Mouse (Mus musculus): ENCODE measurements at regions not wholly inside any gene's neighbourhood (a gene's known extent, or its start where the extent isn't known, plus 50 kb on each side); places are given as distances from the start of the nearest gene placed in this dataset.

DNA sequence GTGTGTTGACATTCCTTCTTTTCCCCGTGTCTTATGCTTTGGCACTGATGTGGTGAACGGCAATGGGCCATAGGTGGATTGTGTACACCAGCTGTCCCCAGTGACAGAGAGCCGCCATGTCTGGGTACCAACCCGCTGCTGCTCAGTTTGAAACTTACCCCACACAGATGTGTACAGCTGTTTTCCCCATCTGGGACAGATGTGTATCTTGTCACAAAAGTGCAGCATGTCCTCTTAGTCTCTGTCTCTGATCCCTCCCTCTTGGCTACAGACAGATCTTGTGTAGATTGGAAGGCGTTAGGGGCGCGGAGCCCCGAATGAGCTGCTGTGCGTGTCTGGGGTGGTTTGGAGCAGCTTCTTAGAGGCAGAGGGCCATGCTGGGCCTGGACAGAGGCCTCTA is 196.1 kb upstream of the Sulf2 start:
- no peak for DNase-seq

DNA sequence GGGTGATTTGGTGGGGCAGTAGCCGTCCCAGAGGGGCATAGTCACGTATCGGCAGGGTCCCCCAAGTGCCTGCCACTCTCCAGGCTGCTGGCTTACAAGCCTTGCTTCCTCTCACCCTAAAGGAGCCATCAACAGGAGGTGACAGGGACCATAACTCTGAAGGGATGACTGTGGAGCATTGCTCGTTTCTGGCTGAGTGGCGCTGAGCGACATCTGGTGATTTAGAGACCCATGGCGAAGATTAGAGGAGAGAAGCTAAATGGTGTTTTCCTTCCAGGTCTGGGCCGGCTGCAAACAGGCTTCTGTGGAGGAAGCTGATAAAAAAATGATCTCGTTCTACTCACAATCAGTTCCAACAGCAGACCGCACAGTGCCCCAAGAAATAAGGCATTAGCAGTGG is 193.2 kb upstream of the Sulf2 start:
- no peak for DNase-seq

DNA sequence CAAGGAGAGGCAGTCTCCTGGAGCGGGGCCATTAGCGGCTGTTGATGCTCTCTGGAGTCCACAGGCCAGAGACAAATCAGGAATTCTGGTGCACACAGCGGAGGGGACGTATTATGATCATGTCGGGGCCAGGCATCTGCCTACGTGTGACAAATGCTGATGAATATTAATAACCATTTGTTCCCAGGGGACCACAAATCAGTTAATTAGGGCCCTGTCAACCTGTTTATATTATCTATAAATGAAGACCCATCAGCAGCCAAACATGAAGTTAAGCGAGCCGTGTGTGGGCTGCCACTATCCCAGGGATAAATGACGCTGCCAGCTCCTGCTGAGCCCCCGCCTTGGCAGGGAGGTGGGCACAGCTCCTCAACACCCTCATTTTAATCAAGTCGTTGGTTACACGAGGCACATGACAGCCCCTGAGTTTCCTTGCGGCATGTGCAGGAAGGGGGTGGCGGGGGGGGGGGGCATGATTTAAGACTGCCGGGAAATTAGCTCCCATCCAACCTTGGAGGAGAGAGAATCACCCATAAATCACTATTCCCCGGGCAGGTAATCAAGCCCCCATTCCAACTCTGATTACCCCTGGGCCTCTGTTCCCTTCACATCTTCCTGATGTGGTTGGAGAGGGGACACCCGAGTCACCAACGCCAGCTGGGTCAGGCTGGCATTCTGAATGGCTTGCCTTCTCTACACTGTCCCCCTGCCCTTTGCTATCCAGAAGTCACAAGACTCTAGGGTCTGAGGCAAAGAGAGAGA is 191.1 kb upstream of the Sulf2 start:
- DNase-seq = no peak

DNA sequence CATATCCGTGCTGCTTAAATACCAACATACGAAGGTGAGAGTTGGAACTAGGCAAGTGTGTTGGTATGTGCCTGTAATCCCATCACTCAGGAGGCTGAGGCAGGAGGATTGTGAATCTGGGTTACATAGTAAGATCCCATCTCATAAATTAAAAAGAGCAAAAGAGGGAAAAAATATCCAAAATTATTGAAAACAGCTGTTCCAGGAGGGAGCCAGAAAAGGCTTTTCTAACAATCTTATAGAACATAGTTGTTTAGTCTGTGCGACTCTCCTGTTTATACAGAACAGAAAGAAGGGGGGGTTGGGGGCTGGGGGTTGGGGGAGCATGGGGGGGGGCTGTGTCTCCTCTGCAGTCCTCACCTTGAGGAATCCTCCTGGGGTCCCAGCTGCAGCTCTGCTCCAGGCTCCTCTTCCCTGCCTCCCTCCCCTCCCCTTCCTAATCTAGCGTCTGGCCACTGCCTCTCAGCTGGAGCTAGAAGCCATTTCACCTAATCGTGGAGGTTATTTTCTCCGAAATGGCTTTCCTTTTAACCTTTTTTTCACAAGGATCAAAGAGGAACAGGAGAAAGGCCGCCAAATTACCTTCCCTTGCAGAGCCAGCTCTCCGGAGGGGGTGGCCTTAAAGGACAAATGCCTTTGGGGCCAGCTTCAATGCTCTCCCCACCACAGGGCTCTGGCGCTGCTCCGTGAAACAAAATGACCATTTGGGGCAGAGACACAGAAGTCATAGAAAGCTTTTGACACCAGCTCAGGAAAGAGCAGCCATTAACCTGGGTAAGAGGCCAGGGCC is 188.3 kb upstream of the Sulf2 start:
- DNase-seq = no peak

DNA sequence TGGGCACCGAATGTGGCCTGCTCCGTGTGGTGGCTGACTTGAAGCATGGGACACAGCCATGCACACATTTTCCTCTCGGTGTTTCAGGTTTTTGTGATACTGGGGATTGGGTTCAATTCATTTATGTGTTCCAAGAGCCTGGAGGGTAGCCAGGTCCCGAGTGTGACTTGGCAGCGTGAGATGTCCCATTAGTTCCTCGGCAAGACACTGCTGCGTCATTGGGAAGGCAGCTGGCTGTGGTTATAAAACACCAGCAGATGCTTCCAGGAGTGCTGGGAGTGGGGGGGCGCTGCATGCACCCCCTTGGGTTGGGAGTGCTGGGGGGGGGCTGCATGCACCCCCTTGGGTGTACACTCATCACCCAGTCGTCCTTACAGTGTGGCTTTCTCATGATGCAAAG is 186.9 kb upstream of the Sulf2 start:
- DNase-seq = peak; percentile 48 to 59

DNA sequence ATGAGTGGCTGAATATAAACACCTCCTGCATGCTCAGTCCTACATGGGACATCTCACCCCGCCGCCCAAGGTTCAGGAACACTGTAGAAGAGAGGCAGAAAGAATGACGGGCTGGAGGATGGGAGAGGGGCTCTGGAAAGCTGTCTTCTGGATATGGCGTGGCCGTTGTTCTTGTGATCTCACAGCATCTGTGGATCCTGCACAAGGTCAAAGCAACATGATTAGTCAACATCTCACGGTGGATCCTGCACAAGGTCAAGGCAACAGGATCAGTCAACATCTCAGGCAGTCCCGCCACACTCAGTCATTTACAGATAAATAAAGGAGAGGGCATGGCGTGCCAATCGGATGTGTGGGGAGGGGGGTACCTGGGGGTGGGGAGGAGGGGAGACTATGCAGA is 184.7 kb upstream of the Sulf2 start:
- DNase-seq = no peak

DNA sequence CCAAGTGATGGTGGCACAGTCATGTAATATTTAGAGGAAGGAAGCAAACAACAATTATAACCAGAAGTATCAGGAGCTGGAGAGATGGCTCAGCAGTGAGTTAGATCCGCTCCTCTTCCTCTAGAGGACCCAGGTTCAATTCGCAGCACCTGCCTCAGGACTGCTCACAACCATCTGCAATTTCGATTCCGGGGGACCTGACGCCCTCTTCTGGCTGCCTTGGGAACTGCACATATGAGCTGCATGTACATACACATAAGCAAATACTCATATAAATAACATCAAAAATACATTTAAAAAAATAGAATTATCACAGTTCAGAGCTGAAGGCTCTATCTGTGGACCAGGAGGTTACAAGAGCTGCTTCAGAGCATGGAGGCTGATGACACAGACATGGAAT is 184.0 kb upstream of the Sulf2 start:
- DNase-seq = peak in 1 of 2 experiments; percentile 22

DNA sequence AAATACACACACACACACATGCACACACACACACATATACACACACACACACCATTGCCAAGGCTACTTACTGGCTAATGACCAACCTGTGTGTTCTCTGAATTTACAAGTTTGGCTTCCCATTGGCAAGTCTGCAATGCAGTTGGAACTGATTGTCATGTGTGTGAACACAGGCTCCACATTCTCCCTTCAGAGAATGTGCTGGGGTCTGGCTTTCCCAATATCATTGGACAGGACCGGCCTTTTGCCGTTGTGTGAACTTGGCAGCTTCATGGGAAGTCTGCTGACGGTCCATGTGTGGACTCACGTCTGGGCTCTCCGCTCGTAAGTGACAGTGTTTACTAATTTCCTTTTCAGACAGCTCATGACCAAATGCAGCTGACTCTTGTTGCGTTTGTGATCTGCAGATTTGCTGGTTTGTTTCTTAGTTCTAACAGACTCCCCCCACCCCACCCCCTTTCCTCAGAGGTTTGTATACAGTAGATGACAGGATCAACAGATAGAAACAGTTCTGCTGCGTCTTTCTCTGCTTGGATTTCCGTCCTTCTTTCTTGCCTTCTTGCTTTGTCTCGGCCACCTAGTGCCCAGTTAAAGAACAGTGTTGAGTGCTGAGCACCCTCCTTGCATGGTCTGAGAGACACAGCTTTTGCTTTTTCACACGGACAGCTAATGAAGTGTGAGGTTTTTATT is 183.1 kb upstream of the Sulf2 start:
- no peak for DNase-seq

DNA sequence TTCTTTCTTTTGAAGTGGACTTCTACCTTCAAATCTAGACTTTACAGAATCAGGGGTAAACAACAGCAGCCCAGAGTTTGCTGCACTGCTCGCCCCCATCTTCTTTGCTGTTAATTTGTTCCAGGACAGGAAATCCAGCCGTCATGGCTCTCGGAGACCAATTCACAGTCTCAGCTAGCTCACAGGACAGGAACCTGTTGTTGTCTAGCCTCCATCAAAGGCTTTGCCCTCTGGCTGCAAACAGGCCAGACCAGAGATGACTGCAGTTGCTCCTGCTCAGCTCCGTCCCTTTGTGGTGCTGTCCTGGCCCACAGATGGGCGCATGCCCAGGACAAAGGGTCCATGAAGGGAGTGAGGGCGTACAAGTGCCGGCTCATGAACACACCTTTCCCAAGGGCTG is 182.2 kb upstream of the Sulf2 start:
- no peak for DNase-seq

DNA sequence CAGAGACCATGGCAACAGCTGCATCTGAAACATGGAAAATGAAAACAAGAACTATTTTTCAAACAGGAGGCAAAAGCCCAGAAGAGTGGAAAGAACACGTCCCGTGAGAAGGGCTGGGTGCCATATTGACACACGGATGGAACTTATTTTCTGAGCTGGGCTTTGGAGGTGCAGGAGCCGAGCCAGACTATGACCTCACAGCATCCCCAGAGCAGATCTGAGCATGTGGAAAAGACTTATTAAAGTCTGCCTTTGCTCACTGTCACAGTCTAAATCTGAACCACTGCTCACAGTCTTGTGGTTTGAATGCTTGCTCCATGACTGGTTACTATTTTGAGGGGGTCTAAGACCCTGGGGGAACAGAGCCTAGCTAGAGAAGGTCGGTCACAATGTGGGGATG is 180.2 kb upstream of the Sulf2 start:
- DNase-seq = no peak

DNA sequence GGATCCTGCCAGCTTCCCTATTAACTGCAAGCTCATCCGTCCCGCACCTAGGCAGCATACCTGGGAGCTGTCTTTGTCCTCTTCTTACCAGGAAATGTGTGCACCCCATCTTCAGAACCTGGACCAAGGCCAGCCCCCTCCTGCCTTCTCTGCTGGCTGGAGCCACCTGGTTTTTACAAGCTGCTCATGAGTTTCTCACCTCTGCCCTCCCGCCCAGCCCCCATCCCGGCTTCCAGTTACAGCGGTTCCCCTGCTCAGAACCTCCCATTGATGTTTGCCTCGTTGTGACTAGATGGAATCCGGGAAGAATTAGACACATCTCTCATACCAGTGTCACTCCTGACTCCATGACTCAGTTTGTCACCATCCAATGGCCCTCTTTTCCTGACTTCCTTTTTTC is 179.1 kb upstream of the Sulf2 start:
- DNase-seq = no peak

DNA sequence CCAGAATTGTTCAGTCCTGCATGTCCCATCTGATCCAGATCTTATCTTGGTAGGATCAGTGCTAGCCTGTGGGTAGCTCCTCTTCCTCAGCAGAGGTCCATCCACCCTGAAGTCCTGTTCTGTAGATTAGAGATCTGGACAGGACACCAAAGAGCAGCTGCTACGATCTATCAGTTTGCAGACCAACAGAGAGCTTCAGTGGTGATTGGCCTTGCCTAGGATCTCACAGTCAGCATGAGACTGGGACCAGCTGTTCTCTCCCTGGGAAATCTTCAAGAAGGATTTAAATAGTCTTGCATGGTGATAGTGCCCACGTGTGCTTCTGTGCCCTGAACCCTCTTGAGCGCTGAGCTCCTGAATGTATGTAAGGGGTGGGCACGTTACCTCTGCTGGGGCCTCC is 178.4 kb upstream of the Sulf2 start:
- no peak for DNase-seq

DNA sequence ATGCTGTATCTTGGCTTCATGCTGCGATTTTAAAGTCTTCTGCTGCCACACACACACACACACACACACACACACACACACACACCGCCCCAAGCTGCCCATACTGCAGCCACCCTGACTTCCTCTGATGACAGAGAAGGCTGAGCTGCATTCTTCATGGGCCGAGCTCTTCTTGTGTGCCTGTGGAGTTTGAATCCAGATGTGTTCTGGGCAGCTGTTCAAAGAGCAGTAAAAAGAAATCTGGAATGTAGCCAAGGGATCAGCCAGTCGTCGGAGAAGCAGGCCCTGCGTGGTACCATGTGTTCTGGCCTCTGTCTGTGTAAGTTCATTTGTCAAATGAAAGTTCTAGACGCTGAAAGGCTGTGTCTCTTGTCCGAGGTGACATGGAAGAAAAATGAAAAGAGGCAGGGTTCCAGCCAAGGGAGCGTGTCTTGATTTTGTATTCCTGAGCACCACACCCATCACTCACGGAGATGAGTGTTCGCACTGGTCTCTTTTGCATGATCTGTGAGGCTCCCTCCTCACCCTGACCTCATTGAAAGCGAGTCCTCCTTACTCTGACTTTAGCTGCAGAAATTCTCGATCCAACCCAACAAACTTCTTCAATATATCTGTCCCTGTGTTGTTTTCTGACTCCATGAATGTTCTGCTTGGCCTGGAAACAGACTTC is 177.4 kb upstream of the Sulf2 start:
- peak; percentile 16 to 38 for DNase-seq

DNA sequence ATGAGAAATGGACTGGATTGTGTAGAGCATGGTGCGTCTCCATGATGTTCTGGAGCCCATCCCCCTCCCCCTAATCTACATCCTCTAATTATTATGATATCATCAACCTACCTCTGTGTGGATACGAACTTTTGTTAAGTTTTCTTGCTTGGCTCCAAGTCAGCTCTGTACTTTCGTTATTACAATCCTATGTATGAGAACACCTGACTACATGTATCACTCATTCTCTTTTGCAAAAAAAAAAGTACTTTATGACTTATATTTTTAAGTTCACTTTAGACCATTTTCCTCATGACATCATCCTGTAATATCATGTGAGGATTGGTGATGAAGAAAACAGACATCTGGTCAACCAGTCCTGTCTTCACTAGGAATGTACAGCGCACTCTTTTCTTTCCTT is 175.7 kb upstream of the Sulf2 start:
- DNase-seq = no peak

DNA sequence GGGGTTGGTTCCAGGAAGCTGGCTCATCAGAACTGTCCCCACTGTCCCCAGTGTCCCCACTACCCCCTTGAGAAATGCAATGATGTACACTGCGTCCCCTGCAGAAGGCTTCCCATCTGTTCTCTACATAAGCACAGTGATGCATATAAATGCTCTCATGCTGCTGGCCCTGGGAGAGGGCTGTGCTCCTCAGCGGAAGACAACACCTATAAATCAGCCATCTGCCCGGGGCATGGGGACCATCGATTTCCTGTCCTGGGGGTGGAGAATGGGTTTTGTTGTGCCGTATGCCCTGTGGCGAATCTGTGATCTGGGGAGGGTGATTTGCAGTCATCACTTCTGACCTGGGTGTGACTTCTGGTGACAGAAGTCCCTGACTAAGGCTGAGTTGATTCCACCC is 174.9 kb upstream of the Sulf2 start:
- no peak for DNase-seq

DNA sequence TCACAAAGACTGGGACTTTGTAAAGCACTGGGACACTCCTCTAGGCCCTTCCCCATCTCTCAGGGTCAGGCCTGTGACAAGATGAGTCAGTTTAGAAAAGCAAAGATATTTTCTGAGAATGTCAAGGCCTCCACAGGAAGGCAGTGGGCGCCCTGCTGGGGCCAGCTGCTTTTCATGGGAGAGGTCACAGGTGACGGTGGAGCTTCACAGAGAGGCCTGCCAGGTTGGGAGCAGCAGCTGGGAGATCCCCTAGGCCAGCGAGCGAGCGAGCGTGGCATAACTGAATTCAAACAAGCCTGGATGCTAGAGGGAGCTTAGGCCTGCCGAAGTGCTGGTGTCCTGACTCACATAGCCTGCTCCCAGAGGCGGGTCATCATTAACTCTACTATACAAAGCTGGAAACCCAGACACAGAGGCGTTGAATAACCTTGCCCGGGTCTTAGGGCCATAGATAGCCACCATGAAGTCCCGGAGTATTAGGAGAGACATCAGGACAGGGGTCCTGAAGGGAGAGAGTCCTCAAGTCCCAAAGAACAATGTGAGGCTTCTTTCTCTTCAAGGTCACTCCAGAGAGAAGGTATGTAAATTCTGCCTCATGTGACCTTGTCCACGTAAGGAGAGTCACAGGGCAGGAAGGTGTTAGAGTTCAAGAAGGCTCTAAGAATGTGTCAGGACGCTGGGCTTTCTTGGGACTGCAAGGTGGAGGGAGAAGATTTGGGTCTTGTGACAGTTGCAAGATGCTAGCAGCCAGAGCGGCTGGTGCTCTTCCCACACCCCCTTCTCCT is 174.3 kb upstream of the Sulf2 start:
- DNase-seq = no peak

DNA sequence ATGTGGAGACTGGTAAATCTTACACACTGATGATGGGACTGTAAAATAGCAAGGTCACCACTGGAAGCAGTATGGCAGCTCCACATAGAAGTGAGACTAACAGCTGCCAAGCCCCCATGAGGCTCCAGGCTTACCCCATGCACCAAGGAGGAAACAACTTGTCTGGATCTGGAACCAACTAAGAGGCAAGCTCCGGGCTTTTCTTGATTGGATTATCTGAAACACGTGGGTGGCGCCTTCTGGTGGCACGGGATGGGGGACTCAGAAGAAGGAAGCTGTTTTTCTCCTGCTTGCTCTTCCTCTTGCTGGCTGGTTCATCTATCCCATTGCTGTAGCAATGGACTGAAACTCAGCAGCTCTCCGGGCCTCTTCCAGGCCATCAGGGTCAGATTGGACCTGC is 171.5 kb upstream of the Sulf2 start:
- DNase-seq = no peak

DNA sequence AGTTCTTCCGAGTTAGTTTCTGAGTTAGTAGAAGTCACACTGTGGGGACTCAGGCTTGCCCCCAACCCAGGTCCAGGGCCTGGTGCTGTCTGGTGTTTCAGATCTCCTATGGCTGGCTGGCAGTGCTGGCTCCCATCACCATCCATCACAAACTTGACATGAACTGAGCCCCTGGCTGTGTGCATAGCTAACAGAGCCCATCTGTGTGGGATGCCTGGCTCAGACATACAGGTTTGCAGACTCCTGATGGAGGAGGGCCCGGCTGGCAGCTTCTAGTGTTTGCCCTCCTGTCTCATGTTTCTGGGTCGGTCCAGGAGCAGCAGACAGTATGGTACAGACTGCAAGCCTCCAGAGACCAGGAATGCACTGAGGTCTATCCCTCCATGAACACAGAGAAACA is 169.5 kb upstream of the Sulf2 start:
- DNase-seq = no peak

DNA sequence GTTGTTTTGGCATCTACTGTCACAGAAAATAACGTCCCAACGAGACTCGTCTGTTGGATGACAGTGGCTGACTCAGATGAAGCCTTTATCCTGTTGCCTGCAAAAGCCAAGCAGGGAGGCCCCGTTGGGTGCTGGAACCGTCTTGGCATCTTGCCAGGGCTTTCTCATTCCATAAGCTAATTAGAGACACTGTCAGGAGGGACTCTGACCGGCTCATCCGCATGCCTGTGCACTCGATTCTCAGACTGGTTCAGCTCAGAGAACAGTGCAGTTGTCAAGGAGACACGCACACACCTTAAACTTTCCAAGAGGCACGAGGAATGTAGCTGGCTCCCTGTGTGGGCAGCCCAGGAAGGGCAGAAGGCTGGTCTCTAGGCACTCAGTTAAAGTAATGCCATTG is 169.0 kb upstream of the Sulf2 start:
- peak; percentile 73 to 81 for DNase-seq

DNA sequence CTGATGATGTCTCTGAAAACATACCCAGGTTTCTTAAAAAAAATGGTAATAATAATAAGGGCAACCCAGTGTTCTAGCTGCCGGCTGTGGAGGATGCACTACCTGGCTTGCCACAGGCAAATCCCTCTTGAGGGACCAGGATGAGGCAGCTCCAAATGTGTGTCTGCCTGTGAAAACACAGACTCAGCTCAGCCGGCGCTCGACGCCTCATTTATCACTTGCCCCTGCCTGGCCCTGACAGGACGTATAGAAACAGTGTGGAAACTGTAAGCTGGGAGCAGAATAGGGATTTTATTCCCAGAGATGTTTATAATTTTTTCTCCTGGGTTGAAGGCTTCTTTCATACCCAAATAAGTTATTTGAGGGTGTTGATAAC is 167.2 kb upstream of the Sulf2 start:
- no peak for DNase-seq

DNA sequence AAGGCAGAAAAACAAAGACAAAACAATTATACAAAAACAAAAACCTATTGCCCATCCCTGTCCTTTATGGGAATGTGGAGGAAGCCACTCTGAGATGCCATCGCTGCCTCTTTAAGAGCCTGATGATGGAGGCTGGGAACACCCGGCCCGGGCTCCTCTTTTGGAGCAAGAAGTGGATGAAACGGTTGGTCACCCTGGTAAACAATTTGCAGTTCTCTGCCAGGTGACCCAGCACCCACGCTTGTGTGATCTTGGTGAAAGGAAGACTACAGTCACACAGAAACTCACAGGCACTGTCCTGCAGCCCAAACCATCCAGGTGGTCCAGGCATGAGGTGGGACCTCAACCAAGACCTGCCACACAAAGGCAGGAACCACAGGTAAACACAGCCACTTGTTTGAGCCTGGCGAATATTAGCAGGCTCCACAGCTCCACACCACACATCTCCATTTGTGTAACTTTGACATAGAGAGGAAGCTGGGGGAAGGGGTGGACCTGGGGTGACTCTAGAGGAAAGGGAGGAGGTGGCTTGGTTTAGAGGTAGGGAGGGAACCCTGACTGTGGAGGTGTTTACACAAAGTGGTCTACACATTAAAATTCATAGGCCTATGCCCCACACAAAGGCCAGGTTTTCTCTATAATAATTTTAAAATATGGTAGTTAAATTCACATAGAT is 166.7 kb upstream of the Sulf2 start:
- peak; percentile 27 to 43 for DNase-seq

DNA sequence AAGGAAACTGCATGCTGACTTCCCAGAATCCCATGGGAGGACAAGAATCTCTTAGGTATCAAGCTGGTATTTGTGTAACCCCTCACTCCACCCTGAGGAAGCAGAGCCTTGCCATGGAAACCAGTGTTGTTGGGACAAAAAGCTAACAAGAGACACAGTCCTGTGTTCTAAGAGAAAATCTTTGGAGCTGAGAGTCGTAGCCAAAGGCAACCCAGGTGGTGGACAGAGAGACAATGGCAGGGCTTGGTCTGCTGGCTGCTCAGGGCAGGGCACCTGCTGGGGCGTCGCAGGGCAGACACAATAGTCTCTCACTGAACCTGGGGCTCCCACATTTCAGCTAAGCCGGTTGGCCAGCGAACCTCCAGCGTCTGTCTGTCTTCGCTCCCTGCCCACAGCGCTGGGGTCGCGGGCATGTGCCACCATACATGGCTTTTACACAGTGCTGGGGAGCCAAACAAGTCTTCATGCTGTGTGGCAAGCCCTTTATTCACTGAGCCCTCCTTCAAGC is 161.0 kb upstream of the Sulf2 start:
- no peak for DNase-seq
